Mouse (Mus musculus) lung, adult 2 months (tissue): Measurements from ENCODE around the gene Cacng1. TPM values are rescaled to one million over a fixed set of nuclear protein-coding genes. Genes with fewer than 3 reads are reported as not detected.

ENCODE experiments used
- DNase-seq: peaks from one replicate; pipeline ENCODE4 v3.0.0; 2022
- H3K4me1 ChIP-seq: fragments of 200-500 bp; 2 replicates; pipeline ENCODE4 v1.6.1; 2011; ENCODE audit warnings: low read length; ENCODE audit not compliant: control insufficient read depth, insufficient read depth
- H3K4me3 ChIP-seq: fragments of 200-500 bp; replicated peaks from 2 replicates; pipeline ENCODE3; 2011; ENCODE audit warnings: low read depth, mild to moderate bottlenecking, control low read depth, low read length; ENCODE audit errors: extremely low read depth
- CTCF ChIP-seq: fragments of 200-500 bp; IDR thresholded peaks from 2 replicates; pipeline ENCODE4 v1.5.1; 2011; ENCODE audit warnings: mild to moderate bottlenecking, low read length, control low read depth; ENCODE audit not compliant: insufficient read depth
- POLR2A ChIP-seq: fragments of 200-500 bp; IDR thresholded peaks from 2 replicates; pipeline ENCODE4 v1.6.1; 2011; ENCODE audit warnings: low read depth, mild to moderate bottlenecking, control low read depth, low read length, borderline replicate concordance; ENCODE audit errors: extremely low read depth
- WGBS: fragments of 180-500 bp; shearing (Covaris S2); methylation state at CpG from one replicate; pipeline ENCODE4 v1.1.7; 2018; 5-methylcytosine and 5-hydroxymethylcytosine counted together
- polyA plus RNA-seq: library from polyadenylated mRNA; depleted of rRNA; stranded (reverse); fragments of >200 nt; gene quantifications from 2 replicates; pipeline ENCODE4 v1.2.3, GENCODE M21; 2012

Gene Cacng1
- polyA plus RNA-seq, 1 experiment, result 19.3 TPM

DNA sequence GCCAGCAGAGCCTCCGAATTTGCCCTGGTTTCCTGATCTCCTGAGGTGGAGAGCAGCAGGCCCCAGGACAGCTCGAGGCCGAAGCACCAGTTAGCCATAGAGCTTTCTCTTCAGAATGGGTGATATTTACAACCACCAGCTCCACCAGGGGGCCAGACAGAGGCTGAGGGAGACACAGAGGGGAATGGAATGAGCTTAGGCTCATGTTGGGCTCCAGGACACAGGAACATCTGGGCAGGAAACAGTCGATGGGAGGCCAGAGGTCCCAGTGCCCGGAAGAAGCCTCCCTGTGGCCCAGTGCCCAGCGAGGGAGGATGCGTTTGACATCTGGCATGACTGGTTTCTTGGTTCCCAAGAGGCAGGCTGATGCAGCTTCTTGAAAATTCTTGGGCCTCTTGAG, 17.8 kb upstream of the Cacng1 start:
- WGBS, result 47% methylated on average over 7 of the region's 7 CpGs
- Histone ChIP-seq H3K4me1 (no peaks in the 10 kb centered on the region), H3K4me3 (no peak overlapping the region)
- DNase-seq, result no peak
- TF ChIP-seq CTCF (no peak), POLR2A (no peak)

DNA sequence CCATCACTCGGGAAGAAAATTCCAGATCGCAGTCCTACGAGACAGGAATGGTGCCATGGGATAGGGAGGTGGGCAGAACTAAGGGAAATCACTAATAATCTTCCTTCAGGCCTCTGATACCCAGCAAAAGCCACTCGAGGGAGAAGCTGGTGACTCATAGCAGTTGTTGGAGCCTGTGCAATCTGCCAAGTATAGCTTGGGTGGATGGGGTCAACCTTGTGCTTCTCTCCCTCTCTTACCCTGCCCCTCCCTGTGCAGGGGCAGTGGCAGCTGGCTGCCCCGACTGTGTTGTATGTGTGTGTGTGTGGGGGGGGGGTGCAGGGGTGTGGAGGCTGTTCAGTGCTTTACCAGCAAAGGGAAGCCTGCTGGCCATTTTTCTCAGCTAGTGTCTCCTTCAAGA, 15.2 kb upstream of the Cacng1 start:
- TF ChIP-seq CTCF, result no peak
- no peak for TF ChIP-seq POLR2A
- Histone ChIP-seq H3K4me1 (no peaks in the 10 kb centered on the region), H3K4me3 (no peak overlapping the region)
- WGBS, result 56% methylated on average over 5 of the region's 5 CpGs
- DNase-seq, result no peak

DNA sequence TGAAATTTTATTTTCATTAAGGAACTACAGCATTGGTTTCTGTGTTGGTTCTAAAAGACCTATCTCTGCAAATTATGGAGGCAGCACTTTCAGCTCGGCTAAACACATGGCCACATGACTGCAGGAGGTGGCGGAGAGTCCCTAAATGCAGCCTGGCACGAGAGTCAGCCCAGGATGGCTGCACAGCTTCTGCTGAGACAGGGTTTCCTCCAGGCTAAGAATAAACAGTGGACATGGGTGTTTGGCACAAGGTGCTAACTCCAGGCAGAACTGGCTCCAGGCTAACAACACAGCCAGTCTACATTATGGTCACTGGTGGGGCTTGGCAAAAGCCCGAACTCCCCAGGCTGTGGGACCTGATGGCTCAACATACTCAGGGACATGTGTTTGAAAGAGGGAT, 14.6 kb upstream of the Cacng1 start:
- TF ChIP-seq CTCF, result no peak
- no peak for TF ChIP-seq POLR2A
- Histone ChIP-seq H3K4me1 (no peaks in the 10 kb centered on the region), H3K4me3 (no peak overlapping the region)
- WGBS, result 71% methylated on average over 4 of the region's 4 CpGs
- DNase-seq, result no peak

GRCm38 (mm10) chr11:107729141-107729540, 12.8 kb upstream of the Cacng1 start:
- TF ChIP-seq POLR2A (no peak), CTCF (no peak)
- WGBS, result 63% methylated on average over 7 of the region's 7 CpGs
- Histone ChIP-seq H3K4me3 (no peak overlapping the region), H3K4me1 (no peaks in the 10 kb centered on the region)
- no peak for DNase-seq

- DNase-seq, result no peak
- WGBS, result 50% methylated on average over 13 of the region's 13 CpGs
- H3K4me1 ChIP-seq, result no peaks in the 10 kb centered on the region
- no peak overlapping the region for H3K4me3 ChIP-seq
- TF ChIP-seq CTCF, result no peak
- no peak for TF ChIP-seq POLR2A
Measured at GRCm38 (mm10) chr11:107728073-107728863, 11.9 kb upstream of the Cacng1 start.

DNA sequence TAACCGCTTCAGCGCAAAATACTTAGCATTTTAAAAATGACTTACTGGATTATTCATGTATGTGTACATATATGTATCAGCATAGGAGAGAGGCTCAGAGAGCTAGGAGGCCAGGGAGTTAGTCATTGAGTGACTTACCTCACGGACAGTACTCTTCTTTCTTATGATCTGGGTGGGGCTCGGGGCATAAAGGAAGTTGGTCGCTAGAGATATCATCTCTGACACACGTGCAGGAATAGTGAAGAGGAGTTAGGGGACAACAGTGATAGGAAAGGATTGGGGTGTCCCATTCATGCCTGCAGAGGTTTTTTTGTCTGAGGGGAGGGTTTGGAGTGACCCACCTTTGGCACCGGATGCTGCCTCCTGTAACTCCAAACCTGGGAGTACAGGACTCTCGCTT, 8.3 kb upstream of the Cacng1 start:
- DNase-seq, result no peak
- Histone ChIP-seq H3K4me1 (no peaks in the 10 kb centered on the region), H3K4me3 (no peak overlapping the region)
- WGBS, result 72% methylated on average over 8 of the region's 8 CpGs
- TF ChIP-seq POLR2A (no peak), CTCF (no peak)

- no peak overlapping the region for H3K4me3 ChIP-seq
Measured at GRCm38 (mm10) chr11:107721057-107721456, 4.7 kb upstream of the Cacng1 start.

DNA sequence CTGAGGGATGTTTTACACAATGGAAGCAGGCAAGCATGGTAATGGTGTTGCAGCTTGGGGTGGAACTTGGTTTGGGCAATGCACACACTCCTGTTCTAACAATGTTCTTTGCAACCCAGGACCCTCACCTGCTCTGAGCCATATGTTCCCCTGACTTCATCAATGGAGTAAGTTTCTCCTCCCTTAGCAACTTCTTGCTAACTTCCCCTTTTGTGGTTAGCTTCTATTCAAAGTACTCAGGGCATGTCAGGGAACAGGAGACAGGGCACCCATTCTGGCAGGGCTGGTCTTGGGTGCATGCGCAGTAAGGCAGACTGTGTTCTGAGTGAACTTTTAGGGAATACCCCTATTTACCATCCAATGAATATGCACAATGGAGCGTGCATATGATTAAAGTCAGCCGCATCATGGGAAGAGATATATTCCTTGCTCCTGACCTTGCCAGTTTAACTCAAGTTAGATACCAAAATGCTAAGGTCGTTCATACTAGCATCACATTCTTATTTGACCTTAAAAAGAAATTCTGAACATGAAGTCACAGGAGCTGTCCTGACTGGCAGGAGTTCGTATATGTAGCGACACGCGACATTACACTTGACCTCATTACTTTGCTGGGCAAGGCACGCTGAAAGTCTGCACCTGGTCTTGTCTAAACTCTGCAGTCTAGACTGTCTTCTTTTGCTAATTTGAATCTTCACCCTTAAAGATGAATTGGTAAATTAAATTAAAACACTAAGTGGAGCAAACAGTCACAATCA, 4.1 kb upstream of the Cacng1 start:
- 76% methylated on average over 9 of the region's 9 CpGs for WGBS
- Histone ChIP-seq H3K4me3 (no peak overlapping the region), H3K4me1 (no peaks in the 10 kb centered on the region)
- no peak for TF ChIP-seq POLR2A
- no peak for TF ChIP-seq CTCF
- no peak for DNase-seq

More at GRCm38 (mm10) chr11:107721057-107721456, 4.7 kb upstream of the Cacng1 start:
- DNase-seq, result no peak
- WGBS, result 83% methylated on average over 7 of the region's 7 CpGs
- TF ChIP-seq CTCF (no peak), POLR2A (no peak)
- H3K4me1 ChIP-seq, result no peaks in the 10 kb centered on the region

- WGBS, result 77% methylated on average over 7 of the region's 7 CpGs
- Histone ChIP-seq H3K4me1 (no peaks in the 10 kb centered on the region), H3K4me3 (no peak overlapping the region)
- no peak for DNase-seq
- no peak for TF ChIP-seq CTCF
- TF ChIP-seq POLR2A, result no peak
Measured at GRCm38 (mm10) chr11:107714368-107714767, 2.0 kb downstream of the Cacng1 start.
